Mouse (Mus musculus) kidney, adult 8-10 months (tissue): ENCODE measurements around the gene Phf12.
A peak's percentile ranks its signal among the peaks of the same experiment; 100 is the strongest.

ENCODE experiments used
- DNase-seq, 2 experiments: peaks; one replicate each; pipeline ENCODE4 v3.0.0; 2022

The Phf12 gene

GRCm38 (mm10) chr11:77973520-77973919 is 9.0 kb upstream of the Phf12 start:
- no peak for DNase-seq

GRCm38 (mm10) chr11:77974325-77974724 is 8.2 kb upstream of the Phf12 start:
- no peak for DNase-seq

- DNase-seq: no peak
Observed at GRCm38 (mm10) chr11:77975873-77976272, 6.7 kb upstream of the Phf12 start.

GRCm38 (mm10) chr11:77978161-77978560 is 4.4 kb upstream of the Phf12 start:
- DNase-seq: no peak

GRCm38 (mm10) chr11:77979221-77979809 is 3.2 kb upstream of the Phf12 start:
- no peak for DNase-seq

GRCm38 (mm10) chr11:77980281-77981204 is 2.0 kb upstream of the Phf12 start:
- peak; percentile 57 to 77 for DNase-seq

GRCm38 (mm10) chr11:77981609-77982440 is 729 bp upstream of the Phf12 start:
- DNase-seq: peak; percentile 97 to 99

GRCm38 (mm10) chr11:77983191-77983936 is 810 bp downstream of the Phf12 start:
- peak; percentile 47 to 53 for DNase-seq

GRCm38 (mm10) chr11:77983937-77984835 is 1.6 kb downstream of the Phf12 start:
- DNase-seq: peak; percentile 61 to 73

- peak; percentile 56 to 57 for DNase-seq
Observed at GRCm38 (mm10) chr11:77984836-77985231, 2.3 kb downstream of the Phf12 start.

- no peak for DNase-seq
Observed at GRCm38 (mm10) chr11:77985541-77986065, 3.0 kb downstream of the Phf12 start.

- DNase-seq: no peak
Observed at GRCm38 (mm10) chr11:77989071-77989690, 6.6 kb downstream of the Phf12 start.

- no peak for DNase-seq
Observed at GRCm38 (mm10) chr11:77995556-77995955, 13.0 kb downstream of the Phf12 start.

GRCm38 (mm10) chr11:78006446-78006845 is 23.9 kb downstream of the Phf12 start:
- DNase-seq: no peak

GRCm38 (mm10) chr11:78019676-78020075 is 37.1 kb downstream of the Phf12 start:
- peak; percentile 47 to 79 for DNase-seq

- DNase-seq: peak in 1 of 2 experiments; percentile 46
Observed at GRCm38 (mm10) chr11:78023607-78024006, 41.1 kb downstream of the Phf12 start.

- no peak for DNase-seq
Observed at GRCm38 (mm10) chr11:78029240-78029639, 46.7 kb downstream of the Phf12 start.

GRCm38 (mm10) chr11:78030600-78030999 is 48.0 kb downstream of the Phf12 start:
- no peak for DNase-seq

GRCm38 (mm10) chr11:78031389-78031788 is 48.8 kb downstream of the Phf12 start:
- no peak for DNase-seq

- DNase-seq: peak; percentile 92 to 96
Observed at GRCm38 (mm10) chr11:78031947-78032808, 49.6 kb downstream of the Phf12 start, which contains the start of gene Dhrs13. Gene Dhrs13 (plus strand): TSS chr11:78032280.
